Mouse (Mus musculus) urinary bladder, postnatal 36 days (tissue): ENCODE data around the gene Ccl4.

Source experiments
- DNase-seq, 2 experiments: peaks; one replicate each; pipeline ENCODE4 v3.0.0; 2022; ENCODE audit warnings: low spot score in 2 of 2, mixed read lengths in 1 of 2

The Ccl4 gene

GRCm38 (mm10) chr11:83662204-83662603 is at the start of gene Ccl4:
TSS of gene Ccl4 (plus strand) at chr11:83662584.
- no peak for DNase-seq

DNA sequence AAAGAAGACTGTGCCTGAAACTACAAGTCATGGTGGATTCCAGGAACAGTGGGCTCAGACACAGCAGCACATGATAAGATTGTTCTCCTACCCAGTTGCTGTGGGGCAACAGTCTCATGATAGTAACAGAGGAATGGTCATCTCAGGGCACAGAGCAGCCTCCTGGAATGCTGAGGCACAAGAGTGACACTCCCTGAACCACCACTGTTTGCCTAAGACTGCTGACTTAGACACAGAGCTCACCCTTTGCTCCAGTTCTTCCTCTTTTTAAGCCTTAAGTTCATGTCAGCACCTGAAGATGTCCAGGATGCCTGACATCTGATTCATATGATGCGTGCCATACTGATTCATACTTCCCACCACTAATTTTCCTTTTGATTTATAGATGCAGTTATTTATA is 45.8 kb upstream of the Ccl4 start:
- DNase-seq = no peak

GRCm38 (mm10) chr11:83618238-83618637 is 44.1 kb upstream of the Ccl4 start:
- no peak for DNase-seq

DNA sequence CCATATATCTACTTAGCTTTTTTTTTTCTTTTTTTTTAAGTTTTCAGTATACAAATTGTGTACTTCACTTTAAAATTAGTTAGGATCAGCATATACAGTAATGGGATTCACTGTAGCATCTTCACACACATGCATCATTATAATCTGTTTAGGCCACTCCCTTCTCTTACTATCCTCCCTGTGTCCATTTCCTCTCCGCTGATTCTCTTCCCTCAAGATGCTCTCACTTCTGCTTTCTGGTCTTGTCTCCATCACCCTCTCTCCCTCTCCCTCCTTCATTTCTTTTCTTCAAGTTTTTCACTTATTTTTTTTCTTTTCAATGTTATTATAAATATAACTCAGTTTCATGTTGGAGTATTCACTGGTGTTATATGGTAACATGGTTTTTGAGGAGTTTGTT is 43.3 kb upstream of the Ccl4 start:
- no peak for DNase-seq

GRCm38 (mm10) chr11:83623586-83623985 is 38.8 kb upstream of the Ccl4 start:
- DNase-seq = no peak

DNA sequence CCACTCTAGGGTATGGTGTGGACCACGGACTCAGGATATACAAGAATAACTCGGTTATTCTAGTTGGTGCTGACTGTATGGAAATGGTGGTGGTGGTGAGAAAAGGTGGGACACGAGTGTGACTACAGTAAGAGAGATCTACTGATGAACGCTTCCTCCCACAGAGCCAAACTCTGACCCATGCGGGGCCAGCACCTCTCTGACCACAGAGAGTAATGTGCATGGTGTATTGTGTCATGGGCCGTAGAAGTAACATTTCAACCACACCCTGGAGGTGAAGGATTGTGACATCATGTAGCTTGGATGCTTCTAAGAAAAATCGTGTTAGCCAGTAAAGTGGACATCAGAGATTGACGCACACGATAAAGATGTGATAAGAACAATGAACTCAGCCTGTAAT is 33.6 kb upstream of the Ccl4 start:
- no peak for DNase-seq

GRCm38 (mm10) chr11:83630630-83631029 is 31.8 kb upstream of the Ccl4 start:
- DNase-seq = no peak

DNA sequence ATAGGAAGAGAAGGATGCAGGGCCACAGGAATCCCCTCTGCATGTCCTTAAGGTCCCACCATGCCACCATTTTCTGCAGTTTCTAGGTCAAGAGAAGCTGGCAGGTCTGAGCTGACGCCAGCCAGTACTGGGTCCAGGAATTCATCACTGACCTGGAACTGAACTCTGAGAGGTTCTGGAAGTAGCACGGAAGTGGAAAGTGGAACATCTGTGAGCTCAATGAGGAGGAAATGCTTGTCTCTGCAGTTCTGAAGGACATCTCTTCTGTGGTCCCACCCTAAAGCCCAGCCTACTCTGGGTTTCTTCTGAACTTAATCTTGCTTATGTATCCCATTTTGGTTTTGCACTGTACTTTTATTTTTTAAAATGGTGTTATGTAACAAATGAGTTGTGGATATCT is 31.3 kb upstream of the Ccl4 start:
- DNase-seq = no peak

GRCm38 (mm10) chr11:83632744-83633143 is 29.6 kb upstream of the Ccl4 start:
- DNase-seq = no peak

DNA sequence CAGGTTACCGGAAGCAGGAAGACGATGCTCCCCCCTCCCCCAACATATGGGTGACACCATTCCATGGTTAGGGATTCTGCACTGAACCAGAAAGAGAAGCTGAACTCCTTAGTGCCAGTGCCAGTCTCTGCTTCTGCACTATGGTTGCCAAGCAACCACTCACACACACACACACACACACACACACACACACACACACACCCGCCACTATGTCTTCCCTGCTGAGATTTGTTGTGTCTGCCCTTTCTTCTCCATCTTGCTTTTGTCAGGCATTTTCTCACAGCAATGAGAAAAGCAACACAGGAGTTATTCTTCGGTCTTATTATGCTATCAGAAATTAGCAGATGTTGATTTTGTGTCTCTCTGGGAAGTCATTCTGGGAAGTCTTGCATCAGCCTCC is 28.0 kb upstream of the Ccl4 start:
- no peak for DNase-seq

GRCm38 (mm10) chr11:83634898-83635297 is 27.5 kb upstream of the Ccl4 start:
- DNase-seq = no peak

DNA sequence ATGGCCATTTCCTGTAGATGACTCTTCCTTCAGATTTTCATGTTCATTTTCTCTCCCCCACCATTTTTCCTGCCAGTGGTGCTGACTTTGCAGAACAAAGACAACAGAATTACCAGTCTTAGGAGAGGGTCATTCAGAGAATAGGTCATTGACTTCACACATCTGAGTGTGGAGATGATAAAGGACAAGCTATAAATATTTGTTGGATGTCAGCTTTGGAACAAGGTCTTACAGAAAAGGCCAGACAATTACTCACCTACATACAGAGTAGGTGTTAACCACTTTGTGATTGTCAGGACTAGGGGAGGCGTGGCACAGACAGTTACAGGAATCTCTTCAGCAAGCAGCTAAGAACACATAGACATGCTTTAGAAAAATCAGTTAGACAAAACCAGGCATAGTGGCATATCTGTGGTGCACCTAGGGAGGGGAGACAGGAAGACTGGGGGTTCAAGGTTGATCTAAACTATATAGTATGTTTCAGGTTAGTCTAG is 25.6 kb upstream of the Ccl4 start:
- no peak for DNase-seq

DNA sequence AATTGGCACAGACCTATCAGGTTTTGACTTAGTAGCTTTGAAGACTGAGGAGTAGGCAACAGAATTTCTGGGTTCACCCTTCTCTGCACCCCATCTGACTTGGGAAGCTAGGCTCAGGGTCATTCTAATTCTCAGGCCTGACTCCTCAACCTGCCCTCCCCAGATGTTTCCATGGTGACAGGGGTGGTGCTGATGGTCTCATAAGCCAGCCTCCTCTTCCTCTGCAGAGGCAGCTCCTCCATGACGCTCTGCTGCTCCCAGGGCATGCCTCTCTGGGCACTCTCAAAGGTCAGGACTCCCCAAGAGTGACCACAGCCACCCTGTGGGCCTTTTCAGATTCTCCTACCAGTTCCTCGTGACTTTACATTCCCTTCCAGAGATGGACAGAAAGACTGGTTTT is 23.4 kb upstream of the Ccl4 start:
- no peak for DNase-seq

DNA sequence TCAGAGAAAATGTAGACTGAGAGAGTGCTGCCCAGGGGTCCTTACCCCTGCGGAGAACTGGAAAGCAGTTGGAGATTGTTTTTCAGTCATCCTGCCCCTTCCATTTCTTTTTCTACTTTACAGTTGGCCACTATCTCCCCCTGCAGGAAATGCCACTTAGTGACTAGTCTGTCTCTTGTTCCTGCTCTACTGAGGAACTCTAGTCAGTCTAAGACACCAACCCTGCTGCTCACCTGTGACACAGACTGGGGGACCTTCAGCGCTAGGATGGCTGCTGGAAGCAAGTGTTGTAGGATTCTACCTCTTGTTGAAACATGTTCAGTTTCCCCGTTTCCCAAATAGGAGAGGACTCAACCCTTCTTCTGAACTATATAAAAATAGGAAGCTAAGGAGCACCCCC is 22.9 kb upstream of the Ccl4 start:
- no peak for DNase-seq

DNA sequence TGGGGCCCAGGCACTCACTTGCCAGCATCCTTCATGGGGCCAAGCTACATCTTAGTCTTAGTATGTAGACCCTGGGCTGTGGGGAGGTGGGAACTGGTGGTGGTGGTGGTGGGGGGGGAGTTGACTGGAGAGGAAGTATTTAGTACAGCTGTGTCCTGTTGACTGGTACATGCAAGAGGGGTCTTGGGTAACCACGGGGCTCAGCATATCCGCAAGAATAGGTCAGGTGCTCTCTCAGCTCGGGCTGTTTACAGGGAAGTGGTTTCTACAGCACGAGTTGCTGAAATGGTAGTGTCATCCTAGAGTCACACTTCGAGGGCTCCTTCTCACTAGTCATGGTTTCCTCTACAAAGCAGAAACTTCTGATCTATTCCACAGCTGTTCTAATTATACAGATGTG is 22.2 kb upstream of the Ccl4 start:
- DNase-seq = no peak

- no peak for DNase-seq
Measured at GRCm38 (mm10) chr11:83641216-83641615, 21.2 kb upstream of the Ccl4 start.

- DNase-seq = no peak
Measured at GRCm38 (mm10) chr11:83645521-83645920, 16.9 kb upstream of the Ccl4 start, which contains the start of gene Rpl9-ps1. TSS of gene Rpl9-ps1 (minus strand) at chr11:83645621.

GRCm38 (mm10) chr11:83646356-83647149 is 15.8 kb upstream of the Ccl4 start:
- DNase-seq = no peak

- no peak for DNase-seq
Measured at GRCm38 (mm10) chr11:83649305-83649841, 13.0 kb upstream of the Ccl4 start, which contains the start of gene Ccl3. TSS of gene Ccl3 (minus strand) at chr11:83649355.

DNA sequence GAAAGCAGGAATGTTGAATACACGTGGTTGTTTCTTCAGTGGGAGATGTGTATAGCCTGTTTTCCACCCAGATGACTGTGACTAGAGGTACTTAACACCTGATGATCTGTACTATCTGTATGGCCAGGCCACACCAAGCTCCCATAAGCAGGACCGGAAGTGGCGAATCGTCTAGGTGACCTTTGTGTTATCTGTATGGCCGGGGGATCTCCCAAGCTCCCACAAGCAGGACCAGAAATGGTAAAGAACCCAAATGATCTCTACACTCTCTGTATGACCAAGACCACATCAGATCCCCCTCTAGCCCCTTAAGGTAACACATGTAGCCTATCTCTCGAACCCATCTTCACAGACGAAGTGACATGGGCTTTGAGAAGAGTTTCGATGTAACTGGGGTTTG is 7.8 kb upstream of the Ccl4 start:
- DNase-seq = no peak

DNA sequence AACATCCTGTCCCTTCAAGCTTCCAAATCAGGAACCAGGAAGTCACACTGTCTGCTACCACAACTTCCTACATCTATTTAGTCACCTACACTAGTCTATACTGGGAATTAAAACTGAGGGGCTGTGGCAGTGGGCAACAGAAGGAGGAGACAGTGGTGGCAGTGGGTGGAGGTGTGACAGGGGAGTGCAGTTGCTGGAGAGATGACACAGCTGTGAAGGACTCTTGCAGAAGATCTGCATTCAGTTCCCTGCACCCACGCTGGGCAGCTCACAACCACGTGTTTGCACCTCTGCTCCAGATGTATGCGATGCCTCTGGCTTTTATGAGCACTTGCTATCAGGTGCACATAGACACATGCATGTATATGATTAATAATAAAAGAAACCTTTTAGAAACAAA is 4.9 kb upstream of the Ccl4 start:
- DNase-seq = no peak

DNA sequence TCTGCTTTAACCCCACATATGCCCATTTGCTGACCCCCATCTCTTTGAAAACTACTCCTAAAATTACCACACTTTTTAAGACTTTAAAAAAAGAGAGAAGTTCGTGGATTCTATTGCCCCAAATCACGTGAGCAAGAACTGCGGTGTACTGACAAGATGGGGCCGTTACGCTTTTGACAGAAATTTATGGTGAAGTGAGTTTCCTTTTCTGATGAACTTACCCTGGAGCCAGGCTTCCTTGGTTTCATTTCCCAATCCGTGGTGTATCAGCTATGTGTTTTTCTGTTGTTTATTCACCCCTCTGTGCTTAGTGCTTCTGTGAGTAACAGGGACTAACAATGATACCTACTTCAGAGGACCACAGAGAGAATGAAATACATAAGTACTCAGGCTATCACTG is 3.6 kb upstream of the Ccl4 start:
- no peak for DNase-seq

DNA sequence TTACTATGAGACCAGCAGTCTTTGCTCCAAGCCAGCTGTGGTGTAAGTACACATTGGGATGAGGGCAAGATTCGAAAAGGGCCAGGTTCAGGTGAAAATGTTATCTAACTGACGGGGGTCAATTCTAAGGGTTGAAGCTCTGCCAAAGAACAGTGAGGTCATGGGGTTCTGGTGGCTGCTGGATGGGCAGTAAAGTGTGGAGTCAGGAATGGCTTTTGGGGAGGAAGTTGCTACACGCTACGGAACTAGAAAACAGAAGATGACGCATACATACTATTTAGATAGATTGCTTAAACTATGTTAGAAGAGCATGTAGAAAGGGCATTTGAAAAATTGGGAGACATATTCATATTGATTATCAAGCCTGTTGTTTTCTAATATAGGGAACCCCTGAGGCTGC is 1.1 kb downstream of the Ccl4 start:
- DNase-seq = no peak
